Mouse (Mus musculus) E14TG2a.4 (cell line): ENCODE measurements around the gene Stk38.

ENCODE experiments used
- CTCF ChIP-seq: conservative IDR thresholded peaks from 2 replicates; pipeline ENCODE4 v1.5.1; 2014; ENCODE audit warnings: low read length
- NANOG ChIP-seq: IDR thresholded peaks from 2 replicates; pipeline ENCODE4 v1.6.1; 2014; ENCODE audit warnings: borderline replicate concordance, low read length, mixed read lengths
- POU5F1 ChIP-seq: IDR thresholded peaks from 2 replicates; pipeline ENCODE4 v1.6.1; 2014; ENCODE audit warnings: low read length, borderline replicate concordance

DNA sequence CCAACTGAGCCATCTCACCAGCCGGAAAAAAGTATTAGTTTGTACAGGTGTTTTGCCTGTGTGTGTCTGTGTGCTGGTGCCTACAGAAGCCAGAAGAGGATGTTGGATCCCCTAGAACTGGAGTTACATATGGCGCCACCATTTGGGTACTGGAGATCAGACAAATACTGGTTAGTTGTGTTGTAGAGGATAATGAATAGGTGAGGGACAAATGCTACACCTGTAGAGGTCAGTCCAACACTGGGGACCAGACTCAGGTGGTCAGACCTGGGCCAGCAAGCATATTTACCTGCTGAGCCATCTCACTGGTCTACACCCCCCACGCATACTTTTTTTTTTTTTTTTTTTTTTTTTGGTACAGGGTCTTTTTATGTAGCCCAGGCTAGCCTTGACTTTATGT, 39.1 kb upstream of the Stk38 start:
- TF ChIP-seq CTCF (no peak), POU5F1 (no peak), NANOG (no peak)
